In genomic region chr11:62649803-62650202, GRCm38 (mm10) we compare ENCODE assay signal across 8 mouse cellular contexts. TPM values are rescaled to one million over a fixed set of nuclear protein-coding genes. Genes with fewer than 3 reads are reported as not detected.
DNase-seq lines count a peak whose midpoint lies in the region; ATAC-seq and TF ChIP-seq lines count a peak whose summit lies in the region.
"Not testable (repeated sequence)": the region's sequence is repeated elsewhere in the genome, so short reads cannot be mapped to it uniquely, and the experiment has no call there.

No protein-coding gene starts in this region.

- H3K4me2 ChIP-seq in forebrain, embryonic 12.5 days: peak overlapping the region; percentile 99
- H3K4me2 ChIP-seq in heart, embryonic 15.5 days: peak overlapping the region; percentile 91
- peak overlapping the region; percentile 91 for H3K4me2 ChIP-seq in intestine, embryonic 14.5 days (ENCODE audit: low read length)
- peak overlapping the region; percentile 94 for H3K4me2 ChIP-seq in kidney, postnatal 0 days (ENCODE audit: low read length)
- peak overlapping the region; percentile 100 for H3K4me2 ChIP-seq in liver, embryonic 12.5 days
- peak overlapping the region; percentile 83 for H3K4me2 ChIP-seq in stomach, embryonic 16.5 days (ENCODE audit: low read depth, low read length)

- ATAC-seq in forebrain, embryonic 12.5 days (ENCODE audit: low FRiP score); heart, embryonic 15.5 days (replicated peaks; ENCODE audit: insufficient number of reproducible peaks, insufficient read depth, low FRiP score, low read depth); intestine, embryonic 14.5 days (replicated peaks; ENCODE audit: low FRiP score, low TSS enrichment, low read depth); kidney, postnatal 0 days (replicated peaks; ENCODE audit: low FRiP score, low read depth); liver, embryonic 12.5 days; stomach, embryonic 16.5 days (ENCODE audit: insufficient read depth, low FRiP score): not testable (repeated sequence)

- H3K27me3 ChIP-seq in embryonic facial prominence, embryonic 10.5 days (replicated peaks; ENCODE audit: low read depth, poor library complexity, severe bottlenecking); forebrain, embryonic 12.5 days; heart, embryonic 15.5 days; intestine, embryonic 14.5 days (replicated peaks; ENCODE audit: control insufficient read depth, insufficient read depth, low read length); kidney, postnatal 0 days (ENCODE audit: insufficient read depth, low read length); liver, embryonic 12.5 days (replicated peaks); stomach, embryonic 16.5 days (ENCODE audit: control insufficient read depth, insufficient read depth, low read length): not testable (repeated sequence)

- H3K79me2 ChIP-seq in macrophage (ENCODE audit: inconsistent target): peaks cover 56% of the 10 kb centered on the region

- not testable (repeated sequence) for H3K27ac ChIP-seq in embryonic facial prominence, embryonic 10.5 days (replicated peaks); forebrain, embryonic 12.5 days; heart, embryonic 15.5 days; intestine, embryonic 14.5 days (ENCODE audit: low read depth); kidney, postnatal 0 days; liver, embryonic 12.5 days; macrophage; stomach, embryonic 16.5 days (ENCODE audit: low read length)

- TF ChIP-seq CTCF in kidney, postnatal 0 days (IDR thresholded peaks at IDR 0.05; ENCODE audit: low read depth): not testable (repeated sequence)

- not testable (repeated sequence) for DNase-seq in embryonic facial prominence, embryonic 10.5 days (ENCODE audit: low spot score); intestine, embryonic 14.5 days (ENCODE audit: low spot score); kidney, postnatal 0 days (ENCODE audit: low spot score)

- peak overlapping the region; percentile 90 for H3K4me3 ChIP-seq in embryonic facial prominence, embryonic 10.5 days
- H3K4me3 ChIP-seq in forebrain, embryonic 12.5 days (replicated peaks); intestine, embryonic 14.5 days (ENCODE audit: low read depth, low read length); kidney, postnatal 0 days (replicated peaks; ENCODE audit: low read depth, low read length); stomach, embryonic 16.5 days (replicated peaks; ENCODE audit: low read length): not testable (repeated sequence)
- peak overlapping the region; percentile 76 for H3K4me3 ChIP-seq in heart, embryonic 15.5 days
- peak overlapping the region; percentile 74; the same call in 1 of the 2 replicates for H3K4me3 ChIP-seq in liver, embryonic 12.5 days
- H3K4me3 ChIP-seq in macrophage (ENCODE audit: inconsistent target): peak overlapping the region; percentile 68; the same call in 1 of the 2 replicates

- not testable (repeated sequence) for H3K9ac ChIP-seq in forebrain, embryonic 12.5 days; heart, embryonic 15.5 days; intestine, embryonic 14.5 days (ENCODE audit: low read length); kidney, postnatal 0 days (ENCODE audit: low read depth, low read length); stomach, embryonic 16.5 days (ENCODE audit: low read length)
- 0 out of 2 replicates have a peak overlapping the region, but pooled peaks have one; percentile 77 for H3K9ac ChIP-seq in liver, embryonic 12.5 days

- WGBS in embryonic facial prominence, embryonic 10.5 days: 85% methylated on average over 4 of the region's 4 CpGs
- 93% methylated on average over 4 of the region's 4 CpGs for WGBS in forebrain, embryonic 12.5 days
- 76% methylated on average over 4 of the region's 4 CpGs for WGBS in heart, embryonic 15.5 days
- WGBS in intestine, embryonic 14.5 days: 82% methylated on average over 4 of the region's 4 CpGs
- 81% methylated on average over 4 of the region's 4 CpGs for whole genome bisulfite sequencing in kidney, postnatal 0 days
- 70% methylated on average over 4 of the region's 4 CpGs for WGBS in liver, embryonic 12.5 days (ENCODE audit: insufficient replicate concordance)
- WGBS in macrophage (ENCODE audit: missing documents): 78% methylated on average over 3 of the region's 4 CpGs
- 79% methylated on average over 4 of the region's 4 CpGs for WGBS in stomach, embryonic 16.5 days

- not testable (repeated sequence) for H3K9me3 ChIP-seq in embryonic facial prominence, embryonic 10.5 days; forebrain, embryonic 12.5 days; heart, embryonic 15.5 days (replicated peaks); intestine, embryonic 14.5 days (ENCODE audit: control insufficient read depth, low read length); kidney, postnatal 0 days (replicated peaks; ENCODE audit: low read length); liver, embryonic 12.5 days (replicated peaks); stomach, embryonic 16.5 days (replicated peaks; ENCODE audit: control insufficient read depth, low read length)

- H3K36me3 ChIP-seq in embryonic facial prominence, embryonic 10.5 days (replicated peaks): peaks cover 41% of the 10 kb centered on the region
- H3K36me3 ChIP-seq in forebrain, embryonic 12.5 days (replicated peaks): peaks cover 10% of the 10 kb centered on the region
- H3K36me3 ChIP-seq in heart, embryonic 15.5 days; kidney, postnatal 0 days (ENCODE audit: insufficient read depth, low read length); macrophage (ENCODE audit: inconsistent target); stomach, embryonic 16.5 days (ENCODE audit: control insufficient read depth, insufficient read depth, low read length): not testable (repeated sequence)
- H3K36me3 ChIP-seq in intestine, embryonic 14.5 days (ENCODE audit: control insufficient read depth, insufficient read depth, low read length): peaks cover 17% of the 10 kb centered on the region; the same call in 1 of the 2 replicates
- peaks cover 20% of the 10 kb centered on the region; the same call in 1 of the 2 replicates for H3K36me3 ChIP-seq in liver, embryonic 12.5 days

- H3K4me1 ChIP-seq in embryonic facial prominence, embryonic 10.5 days: peaks cover 59% of the 10 kb centered on the region
- H3K4me1 ChIP-seq in forebrain, embryonic 12.5 days: peaks cover 43% of the 10 kb centered on the region
- peaks cover 50% of the 10 kb centered on the region for H3K4me1 ChIP-seq in heart, embryonic 15.5 days (replicated peaks)
- H3K4me1 ChIP-seq in intestine, embryonic 14.5 days (replicated peaks; ENCODE audit: control insufficient read depth, insufficient read depth, low read length): peaks cover 29% of the 10 kb centered on the region
- peaks cover 14% of the 10 kb centered on the region for H3K4me1 ChIP-seq in kidney, postnatal 0 days (replicated peaks; ENCODE audit: insufficient read depth, low read length)
- H3K4me1 ChIP-seq in liver, embryonic 12.5 days: peaks cover 47% of the 10 kb centered on the region
- H3K4me1 ChIP-seq in stomach, embryonic 16.5 days (ENCODE audit: control insufficient read depth, insufficient read depth, low read length): peaks cover 28% of the 10 kb centered on the region

RNA-seq across cellular contexts. Expression of gene Mmgt2, which starts 1.3 kb away (rescaled TPM):
- polyA plus RNA-seq in embryonic facial prominence, embryonic 10.5 days (2016; fragmentation: Nextera tagmentation; extraction: Ambion mirVana): 41.9 and 44.2 TPM in 2 replicates
- 36.8 and 38.1 TPM in 2 replicates for polyA plus RNA-seq in forebrain, embryonic 12.5 days (2016; fragmentation: Nextera tagmentation; extraction: Ambion mirVana)
- 44.7 and 49.1 TPM in 2 replicates for polyA plus RNA-seq in heart, embryonic 15.5 days (2015; fragmentation: Nextera tagmentation; extraction: Ambion mirVana)
- 56.7 and 57.4 TPM in 2 replicates for polyA plus RNA-seq in intestine, embryonic 14.5 days (2014; fragmentation: Nextera tagmentation; extraction: Ambion mirVana)
- polyA plus RNA-seq in kidney, postnatal 0 days (2015; fragmentation: Nextera tagmentation; extraction: Ambion mirVana): 70.8 and 73.1 TPM in 2 replicates
- polyA plus RNA-seq in liver, embryonic 12.5 days (2016; fragmentation: Nextera tagmentation; extraction: Ambion mirVana): 15.0 and 17.0 TPM in 2 replicates
- total RNA-seq in macrophage (2018; cell fraction: chromatin; rRNA removed): 10 to 100 TPM in 10 of 26 experiments, 1 to 10 TPM in 16; 1.0 to 19.0 (median 7.6) TPM
- 10 to 100 TPM; 15.0 to 36.0 (median 26.6) TPM for total RNA-seq in macrophage (2018; cell fraction: cytosol; rRNA removed)
- total RNA-seq in macrophage (2018; cell fraction: nucleus; rRNA removed): 10 to 100 TPM in 20 of 26 experiments, 1 to 10 TPM in 6; 4.4 to 34.3 (median 15.5) TPM
- polyA plus RNA-seq in macrophage (2018): 25.0 to 33.0 TPM (median 31.4 TPM) in 3 replicates
- 39.6 and 42.1 TPM in 2 replicates for polyA plus RNA-seq in stomach, embryonic 16.5 days (2015; fragmentation: Nextera tagmentation; extraction: Ambion mirVana)

RNA-seq across cellular contexts. Expression of gene Lrrc75a, which starts 1.5 kb away (rescaled TPM):
- 11.2 and 12.9 TPM in 2 replicates for polyA plus RNA-seq in embryonic facial prominence, embryonic 10.5 days (2016; fragmentation: Nextera tagmentation; extraction: Ambion mirVana)
- 12.6 and 15.1 TPM in 2 replicates for polyA plus RNA-seq in forebrain, embryonic 12.5 days (2016; fragmentation: Nextera tagmentation; extraction: Ambion mirVana)
- polyA plus RNA-seq in heart, embryonic 15.5 days (2015; fragmentation: Nextera tagmentation; extraction: Ambion mirVana): 14.6 and 18.5 TPM in 2 replicates
- 12.9 and 13.7 TPM in 2 replicates for polyA plus RNA-seq in intestine, embryonic 14.5 days (2014; fragmentation: Nextera tagmentation; extraction: Ambion mirVana)
- 12.6 and 14.8 TPM in 2 replicates for polyA plus RNA-seq in kidney, postnatal 0 days (2015; fragmentation: Nextera tagmentation; extraction: Ambion mirVana)
- 3.4 and 3.7 TPM in 2 replicates for polyA plus RNA-seq in liver, embryonic 12.5 days (2016; fragmentation: Nextera tagmentation; extraction: Ambion mirVana)
- total RNA-seq in macrophage (2018; cell fraction: chromatin; rRNA removed): 10 to 100 TPM in 7 of 26 experiments, 1 to 10 TPM in 19; 1.4 to 21.9 (median 5.3) TPM
- total RNA-seq in macrophage (2018; cell fraction: cytosol; rRNA removed): 10 to 100 TPM in 13 of 26 experiments, 1 to 10 TPM in 13; 5.5 to 29.0 (median 10.0) TPM
- 10 to 100 TPM in 10 of 26 experiments, 1 to 10 TPM in 16; 2.9 to 29.7 (median 7.5) TPM for total RNA-seq in macrophage (2018; cell fraction: nucleus; rRNA removed)
- 4.7 to 7.3 TPM (median 5.6 TPM) in 3 replicates for polyA plus RNA-seq in macrophage (2018)
- polyA plus RNA-seq in stomach, embryonic 16.5 days (2015; fragmentation: Nextera tagmentation; extraction: Ambion mirVana): 5.3 and 5.6 TPM in 2 replicates
